Mouse (Mus musculus) hindbrain, postnatal 0 days (tissue): ENCODE results near the gene Pdp2. TPM values are rescaled to one million over a fixed set of nuclear protein-coding genes. Genes with fewer than 3 reads are reported as not detected.
"Not testable (repeated sequence)": the region's sequence is repeated elsewhere in the genome, so short reads cannot be mapped to it uniquely, and the experiment has no call there.

ENCODE experiments used
- ATAC-seq: fragments of 200-750 bp; cut with Nextera tagmentation; 2 replicates; pipeline ENCODE4 v1.8.0; 2017; ENCODE audit warnings: mild to moderate bottlenecking, moderate TSS enrichment, moderate library complexity
- DNase-seq: peaks from one replicate; pipeline ENCODE4 v3.0.0-alpha.2; 2015; ENCODE audit warnings: low spot score
- H3K27ac ChIP-seq: fragments of 300-500 bp; sonication (generic); 2 replicates; pipeline ENCODE4 v1.5.1; 2014; ENCODE audit warnings: mild to moderate bottlenecking
- H3K27me3 ChIP-seq: fragments of 300-500 bp; sonication (generic); 2 replicates; pipeline ENCODE4 v1.6.1; 2014; ENCODE audit warnings: low read length, mixed read lengths; ENCODE audit not compliant: insufficient read depth
- H3K36me3 ChIP-seq: fragments of 300-500 bp; sonication (generic); 2 replicates; pipeline ENCODE4 v1.6.1; 2014; ENCODE audit warnings: low read length, mixed read lengths; ENCODE audit not compliant: insufficient read depth
- H3K4me1 ChIP-seq: fragments of 300-500 bp; sonication (generic); 2 replicates; pipeline ENCODE4 v1.6.1; 2014; ENCODE audit warnings: antibody characterized with exemption, low read length, mixed read lengths; ENCODE audit not compliant: insufficient read depth
- H3K4me2 ChIP-seq: fragments of 300-500 bp; sonication (generic); 2 replicates; pipeline ENCODE4 v1.6.1; 2014; ENCODE audit warnings: low read depth, mild to moderate bottlenecking, low read length, moderate library complexity, mixed read lengths
- H3K4me3 ChIP-seq: fragments of 300-500 bp; sonication (generic); 2 replicates; pipeline ENCODE4 v1.5.1; 2014; ENCODE audit warnings: low read length
- H3K9ac ChIP-seq: fragments of 300-500 bp; sonication (generic); replicated peaks from 2 replicates; pipeline ENCODE4 v1.6.1; 2014; ENCODE audit warnings: mild to moderate bottlenecking, low read length, moderate library complexity, mixed read lengths
- H3K9me3 ChIP-seq: fragments of 300-500 bp; sonication (generic); 2 replicates; pipeline ENCODE4 v1.6.1; 2016; ENCODE audit warnings: low read length, mixed read lengths
- CTCF ChIP-seq: IDR thresholded peaks from 2 replicates; pipeline ENCODE4 v1.5.1; 2016; ENCODE audit warnings: antibody characterized with exemption, control low read depth, low read depth
- WGBS: fragments of 180-500 bp; shearing (Covaris S2); extraction: QIAGEN DNeasy Blood & Tissue Kit; methylation state at CpG from one replicate; pipeline ENCODE4 v1.1.7; 2014; 5-methylcytosine and 5-hydroxymethylcytosine counted together
- polyA plus RNA-seq: library from polyadenylated mRNA; unstranded; fragments of >200 nt; fragmentation: Nextera tagmentation; extraction: Ambion mirVana; gene quantifications from 2 replicates; pipeline ENCODE4 v1.2.1, GENCODE M21; 2015
- total RNA-seq: library from RNA; depleted of rRNA; stranded (reverse); fragments of >200 nt; gene quantifications from 2 replicates; pipeline ENCODE4 v1.2.3, GENCODE M21; 2014; rRNA removed

Gene Pdp2
- total and polyA plus RNA-seq, 2 experiments from 2014 or later = 12.3 to 14.2 TPM

DNA sequence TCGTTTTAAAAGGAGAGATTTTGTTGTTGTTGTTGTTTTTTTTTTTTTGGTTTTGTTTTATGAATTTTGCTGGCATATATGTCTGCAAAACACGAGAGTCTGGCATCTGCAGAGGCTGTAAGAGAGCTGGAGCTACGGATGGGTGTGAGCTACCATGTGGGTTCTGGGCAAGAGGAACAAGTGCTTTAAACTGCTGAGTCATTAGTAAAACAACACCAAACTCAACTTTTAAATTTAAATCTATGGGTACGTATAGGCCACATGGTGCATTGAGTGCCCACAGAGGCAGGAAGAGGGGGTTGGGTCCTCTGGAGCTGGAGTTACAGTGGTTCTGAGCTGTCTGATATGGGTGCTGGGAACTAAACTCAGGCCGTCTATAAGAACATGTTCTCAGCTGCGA, 46.8 kb downstream of the Pdp2 start:
- Histone ChIP-seq H3K36me3 (peaks cover 6% of the 10 kb centered on the region; the same call in 1 of the 2 replicates), H3K27ac (no peak overlapping the region), H3K27me3 (no peaks in the 10 kb centered on the region), H3K9me3 (no peaks in the 10 kb centered on the region), H3K4me3 (no peak overlapping the region), H3K4me2 (no peak overlapping the region), H3K9ac (no peak overlapping the region), H3K4me1 (peaks cover 16% of the 10 kb centered on the region)
- no peak for TF ChIP-seq CTCF
- ATAC-seq (no peak), DNase-seq (no peak)
- WGBS = 90% methylated on average over 6 of the region's 6 CpGs

DNA sequence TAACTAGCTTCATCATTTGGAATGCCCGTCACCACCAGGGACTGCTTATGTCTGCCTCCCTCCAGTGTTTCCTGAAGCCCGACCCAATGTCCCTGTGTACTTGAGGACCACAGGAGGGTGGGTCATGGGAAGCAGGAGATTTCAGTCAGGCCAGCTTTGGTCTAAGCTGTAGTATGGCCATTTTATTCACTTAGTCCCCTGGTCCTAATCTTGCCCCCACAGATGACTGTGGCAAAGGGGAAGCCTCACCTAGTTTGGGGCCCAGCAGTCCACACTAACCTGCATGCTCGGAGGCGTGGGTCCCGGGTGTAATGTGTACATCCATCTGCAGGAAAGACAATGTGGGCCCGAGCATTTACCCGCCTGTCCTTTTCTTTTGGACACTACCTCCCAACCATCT, 49.0 kb downstream of the Pdp2 start:
- DNase-seq (no peak), ATAC-seq (no peak)
- Histone ChIP-seq H3K4me1 (peaks cover 16% of the 10 kb centered on the region), H3K27ac (no peak overlapping the region), H3K27me3 (no peaks in the 10 kb centered on the region), H3K4me2 (peak overlapping the region; percentile 71), H3K9ac (0 out of 2 replicates have a peak overlapping the region, but pooled peaks have one; percentile 82), H3K4me3 (no peak overlapping the region), H3K36me3 (peaks cover 6% of the 10 kb centered on the region; the same call in 1 of the 2 replicates), H3K9me3 (no peaks in the 10 kb centered on the region)
- 88% methylated on average over 7 of the region's 7 CpGs for WGBS
- no peak for TF ChIP-seq CTCF

DNA sequence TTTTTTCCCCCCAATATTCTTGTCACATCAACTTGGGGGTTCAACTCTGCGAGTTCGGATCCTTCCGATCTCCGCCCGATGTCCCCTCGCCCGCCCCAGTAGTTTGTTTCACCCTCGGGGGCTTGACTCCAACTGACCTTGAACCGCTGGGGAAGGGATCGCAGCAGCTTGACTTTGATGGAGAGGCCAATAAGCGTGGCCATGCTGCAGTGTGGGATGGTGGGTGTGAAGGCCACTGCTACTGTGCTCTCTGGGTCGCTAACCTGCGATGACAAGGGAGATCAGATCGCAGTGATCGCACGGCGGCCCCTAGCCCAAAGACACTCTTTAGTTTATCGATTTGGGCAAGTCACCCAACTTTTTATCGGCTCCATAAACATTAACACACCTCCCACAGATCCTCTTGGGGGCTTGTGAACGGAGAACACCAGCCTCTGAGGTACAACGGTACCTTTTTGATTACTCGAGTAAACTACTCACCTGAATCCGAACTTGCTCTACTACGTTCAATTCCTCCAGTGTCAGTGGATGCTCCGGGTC, 49.6 kb downstream of the Pdp2 start:
- H3K4me1 ChIP-seq = peaks cover 16% of the 10 kb centered on the region
- DNase-seq (no peak), ATAC-seq (no peak)
- H3K9me3 ChIP-seq = no peaks in the 10 kb centered on the region
- H3K27me3 ChIP-seq = no peaks in the 10 kb centered on the region
- TF ChIP-seq CTCF = no peak
- peak overlapping the region; percentile 80; the same call in 1 of the 2 replicates for H3K27ac ChIP-seq
- WGBS = 10% methylated on average over 25 of the region's 25 CpGs
- H3K36me3 ChIP-seq = peaks cover under 1% of the 10 kb centered on the region; the same call in 1 of the 2 replicates
- H3K4me2 ChIP-seq = peak overlapping the region; percentile 71
- peak overlapping the region; percentile 89 for H3K4me3 ChIP-seq
- peak overlapping the region; percentile 82 for H3K9ac ChIP-seq

DNA sequence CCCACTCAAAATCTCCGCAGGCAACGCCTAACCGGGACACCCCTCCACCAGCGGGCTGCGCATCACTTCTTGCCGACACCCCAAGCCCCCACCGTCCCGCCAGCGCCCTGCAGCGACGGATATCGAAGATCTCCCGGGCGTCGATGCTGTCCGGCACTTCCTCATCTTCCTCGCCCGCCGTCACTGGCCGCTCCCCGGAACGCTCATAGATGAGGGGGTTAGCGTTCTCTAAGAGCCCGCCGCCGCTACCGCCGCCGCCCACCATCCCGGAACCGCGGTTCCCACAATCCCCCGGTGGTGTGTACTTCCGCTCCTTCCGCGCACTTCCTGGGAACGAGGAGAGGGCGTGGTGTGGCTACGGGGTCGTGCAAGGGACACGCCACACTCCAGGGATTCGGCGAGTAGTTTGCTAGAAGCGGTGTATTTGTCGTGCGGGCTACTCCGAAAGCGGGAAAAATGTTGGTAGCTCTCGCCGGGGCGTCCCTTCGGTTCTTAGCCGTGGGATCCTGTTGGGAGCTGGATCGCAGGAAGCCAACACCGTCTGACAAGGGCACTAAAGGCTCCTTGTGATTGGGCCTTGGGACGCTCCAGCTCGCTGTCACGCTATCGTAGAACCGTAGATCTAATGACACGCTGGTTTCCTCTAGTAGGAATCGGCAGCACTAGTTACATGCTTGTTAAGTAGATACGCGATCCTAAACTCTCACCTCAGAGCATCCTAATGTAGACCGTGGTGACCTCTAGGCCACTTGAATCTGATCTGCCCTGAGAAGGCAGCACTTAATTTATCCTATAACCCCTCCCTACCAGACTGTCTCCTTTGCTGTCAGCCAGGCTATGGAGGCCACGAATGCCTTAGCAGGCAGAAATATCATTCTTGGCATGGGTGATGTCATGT, 50.4 kb downstream of the Pdp2 start, which contains the start of gene Ciao2b:
Gene Ciao2b, minus strand, starts transcription at position 540 of the 898 bp plus-strand sequence.
- peak; percentile 97 for ATAC-seq
- peak within 1 kb of the TSS; percentile 82 for H3K9ac ChIP-seq

DNA sequence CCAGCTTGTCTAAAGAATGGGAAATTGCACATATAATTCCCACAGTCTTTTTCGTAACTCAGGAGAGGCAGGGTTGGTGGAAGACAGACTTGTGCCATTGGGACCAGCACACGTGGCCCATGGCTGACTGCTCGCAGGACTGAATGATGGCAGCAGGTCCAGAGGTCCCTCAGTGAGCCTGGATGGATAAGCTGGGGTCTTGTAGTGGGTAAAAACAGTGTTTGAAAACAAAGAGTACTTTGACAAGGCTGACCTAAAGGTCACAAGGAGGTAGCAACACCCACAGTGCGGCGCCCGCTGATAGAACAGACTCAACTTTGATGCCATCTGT, 51.0 kb downstream of the Pdp2 start:
- DNase-seq (no peak), ATAC-seq (peak; percentile 37)
- Histone ChIP-seq H3K4me2 (peak overlapping the region; percentile 71), H3K27me3 (no peaks in the 10 kb centered on the region), H3K9me3 (no peaks in the 10 kb centered on the region), H3K36me3 (no peaks in the 10 kb centered on the region), H3K4me1 (peaks cover 16% of the 10 kb centered on the region), H3K4me3 (peak overlapping the region; percentile 89), H3K9ac (peak overlapping the region; percentile 82), H3K27ac (peak overlapping the region; percentile 80)
- WGBS = 71% methylated on average over 6 of the region's 6 CpGs
- no peak for TF ChIP-seq CTCF

More for the DNA sequence above, 50.4 kb downstream of the Pdp2 start, which contains the start of gene Ciao2b:
- Histone ChIP-seq H3K9me3 (no peaks in the 10 kb centered on the region), H3K27ac (peak within 1 kb of the TSS; percentile 80), H3K4me2 (peak within 1 kb of the TSS; percentile 71), H3K4me3 (peak within 1 kb of the TSS; percentile 89), H3K36me3 (no peaks in the 10 kb centered on the region), H3K4me1 (peaks cover 16% of the 10 kb centered on the region), H3K27me3 (no peaks in the 10 kb centered on the region)
- peak; percentile 95 for DNase-seq
- under 1% methylated on average over 66 of the region's 66 CpGs for WGBS
- TF ChIP-seq CTCF = no peak

DNA sequence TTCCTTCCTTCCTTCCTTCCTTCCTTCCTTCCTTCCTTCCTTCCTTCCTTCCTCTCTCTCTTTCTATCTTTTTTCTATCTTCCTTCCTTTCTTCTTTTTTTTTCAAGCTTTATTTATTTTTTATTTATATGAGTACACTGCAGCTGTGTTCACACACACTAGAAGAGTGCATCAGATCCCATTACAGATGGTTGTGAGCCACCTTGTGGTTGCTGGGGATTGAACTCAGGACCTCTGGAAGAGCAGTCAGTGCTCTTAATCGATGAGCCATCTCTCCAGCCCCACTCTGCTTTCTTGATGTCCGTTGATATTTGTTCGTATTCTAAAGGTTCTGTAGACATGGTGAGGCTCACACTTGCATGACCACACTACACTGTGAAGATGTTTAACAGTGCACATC, 52.9 kb downstream of the Pdp2 start:
- not testable (repeated sequence) for H3K27me3 ChIP-seq, ATAC-seq, H3K4me3 ChIP-seq, H3K9me3 ChIP-seq, DNase-seq, H3K9ac ChIP-seq, H3K27ac ChIP-seq, H3K36me3 ChIP-seq, H3K4me2 ChIP-seq
- 72% methylated on average over 3 of the region's 3 CpGs for WGBS
- TF ChIP-seq CTCF = peak; percentile 25
- H3K4me1 ChIP-seq = peaks cover 16% of the 10 kb centered on the region

Other genes starting within 250 kb of the Pdp2 start
- gene Cmtm4, start 195.6 kb upstream of the Pdp2 start, total RNA-seq = 38.4 and 40.5 TPM in 2 replicates
- gene Cmtm4, start 195.6 kb upstream of the Pdp2 start, polyA plus RNA-seq = 2.7 and 2.9 TPM in 2 replicates
- gene Dync1li2, start 148.4 kb upstream of the Pdp2 start, total RNA-seq = 59.0 and 59.1 TPM in 2 replicates
- 71.1 and 73.9 TPM in 2 replicates for gene Dync1li2, start 148.4 kb upstream of the Pdp2 start, polyA plus RNA-seq
- gene Terb1, start 81.5 kb upstream of the Pdp2 start, total RNA-seq = 0.32 and 0.84 TPM in 2 replicates
- gene Terb1, start 81.5 kb upstream of the Pdp2 start, polyA plus RNA-seq = 0.60 and 0.83 TPM in 2 replicates
- 32.9 and 44.4 TPM in 2 replicates for gene Nae1, start 56.8 kb upstream of the Pdp2 start, total RNA-seq
- gene Nae1, start 56.8 kb upstream of the Pdp2 start, polyA plus RNA-seq = 105 and 109 TPM in 2 replicates
- gene Car7, start 56.8 kb upstream of the Pdp2 start, total RNA-seq = 2.0 and 2.3 TPM in 2 replicates
- 3.1 and 3.5 TPM in 2 replicates for gene Car7, start 56.8 kb upstream of the Pdp2 start, polyA plus RNA-seq
- gene Cdh16, start 32.9 kb downstream of the Pdp2 start, total RNA-seq = not detected in 2 replicates
- not detected in 2 replicates for gene Cdh16, start 32.9 kb downstream of the Pdp2 start, polyA plus RNA-seq
- 3.9 and 5.1 TPM in 2 replicates for gene Rrad, start 39.9 kb downstream of the Pdp2 start, total RNA-seq
- gene Rrad, start 39.9 kb downstream of the Pdp2 start, polyA plus RNA-seq = 2.4 and 2.7 TPM in 2 replicates
- gene Ciao2b, start 50.5 kb downstream of the Pdp2 start, total RNA-seq = 55.2 and 73.6 TPM in 2 replicates
- 103 and 104 TPM in 2 replicates for gene Ciao2b, start 50.5 kb downstream of the Pdp2 start, polyA plus RNA-seq
- not detected in 2 replicates for gene Ces2a, start 142.6 kb downstream of the Pdp2 start, total RNA-seq
- gene Ces2a, start 142.6 kb downstream of the Pdp2 start, polyA plus RNA-seq = not detected in 2 replicates
- 0.10 TPM in 1 of 2 replicates, not detected in the other for gene Ces2b, start 240.1 kb downstream of the Pdp2 start, total RNA-seq
- gene Ces2b, start 240.1 kb downstream of the Pdp2 start, polyA plus RNA-seq = 0.08 TPM in 2 replicates